Mouse (Mus musculus) brain, adult 2 months (tissue): ENCODE results near the gene Prpf8.
"Not testable (repeated sequence)": the region's sequence is repeated elsewhere in the genome, so short reads cannot be mapped to it uniquely, and the experiment has no call there.

Experiments used
- DNase-seq: peaks from one replicate; pipeline ENCODE4 v3.0.0; 2011; ENCODE audit warnings: low read depth, low spot score

The Prpf8 gene

GRCm38 (mm10) chr11:75552906-75553482, 66.4 kb downstream of the Prpf8 start:
- DNase-seq: no peak

- DNase-seq: not testable (repeated sequence)
These were observed 69.4 kb downstream of the Prpf8 start for GRCm38 (mm10) chr11:75556006-75556405.

DNA sequence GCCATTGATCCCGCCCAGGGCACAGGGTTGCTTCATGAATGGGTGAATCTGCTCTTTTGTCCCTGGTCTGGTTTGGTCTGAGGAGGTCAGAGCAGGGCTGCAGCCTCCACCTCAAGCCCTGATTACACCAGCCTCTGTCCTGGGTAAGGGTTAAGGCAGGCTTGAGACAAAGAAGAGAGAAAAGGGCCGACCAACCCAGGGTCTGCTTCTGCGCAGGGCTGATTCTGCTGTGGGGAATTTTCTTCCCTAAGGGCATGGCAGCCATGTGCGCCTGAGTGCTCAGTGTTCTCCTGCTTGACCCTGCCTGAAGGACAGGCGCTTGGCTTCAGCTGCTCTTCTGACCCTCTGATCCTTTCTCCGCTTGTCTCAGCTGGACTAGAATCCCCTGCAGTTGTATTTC, 70.5 kb downstream of the Prpf8 start:
- DNase-seq: no peak

GRCm38 (mm10) chr11:75558101-75558500, 71.5 kb downstream of the Prpf8 start:
- DNase-seq: no peak
